Mouse (Mus musculus): ENCODE data around the gene Palm2.

- TF ChIP-seq GATA1 (IDR thresholded peaks at IDR 0.05; ENCODE audit: borderline replicate concordance, low read length) (no peak), FLI1 (IDR thresholded peaks at IDR 0.05; ENCODE audit: low read length) (no peak)
These were observed 79.3 kb downstream of the Palm2 start for GRCm38 (mm10) chr4:57513241-57513933.
